Mouse (Mus musculus) embryonic facial prominence, embryonic 13.5 days (tissue): ENCODE results near the gene Otud4. TPM values are rescaled to one million over a fixed set of nuclear protein-coding genes. Genes with fewer than 3 reads are reported as not detected.
A peak's percentile ranks its signal among the peaks of the same experiment; 100 is the strongest.
"Not testable (repeated sequence)": the region's sequence is repeated elsewhere in the genome, so short reads cannot be mapped to it uniquely, and the experiment has no call there.

Experiments used
- ATAC-seq: fragments of 200-750 bp; cut with Nextera tagmentation; 2 replicates; pipeline ENCODE4 v1.8.0; 2017; ENCODE audit warnings: low read depth; ENCODE audit not compliant: insufficient number of reproducible peaks, insufficient read depth, low FRiP score, low TSS enrichment
- H3K27ac ChIP-seq: fragments of 300-500 bp; sonication (generic); 2 replicates; pipeline ENCODE4 v1.5.1; 2015; ENCODE audit warnings: moderate library complexity, mild to moderate bottlenecking, inconsistent platforms
- H3K27me3 ChIP-seq: fragments of 300-500 bp; sonication (generic); 2 replicates; pipeline ENCODE4 v1.6.1; 2015; ENCODE audit warnings: mild to moderate bottlenecking, inconsistent platforms
- H3K36me3 ChIP-seq: fragments of 300-500 bp; sonication (generic); 2 replicates; pipeline ENCODE4 v1.6.1; 2015; ENCODE audit warnings: mild to moderate bottlenecking, inconsistent platforms
- H3K4me1 ChIP-seq: fragments of 300-500 bp; sonication (generic); 2 replicates; pipeline ENCODE4 v1.6.1; 2015; ENCODE audit warnings: inconsistent platforms
- H3K4me2 ChIP-seq: fragments of 300-500 bp; sonication (generic); 2 replicates; pipeline ENCODE4 v1.6.1; 2015; ENCODE audit warnings: moderate library complexity, mild to moderate bottlenecking, inconsistent platforms
- H3K4me3 ChIP-seq: fragments of 300-500 bp; sonication (generic); 2 replicates; pipeline ENCODE4 v1.5.1; 2015; ENCODE audit warnings: mild to moderate bottlenecking, inconsistent platforms
- H3K9ac ChIP-seq: fragments of 300-500 bp; sonication (generic); 2 replicates; pipeline ENCODE4 v1.6.1; 2015; ENCODE audit warnings: mild to moderate bottlenecking, inconsistent platforms
- H3K9me3 ChIP-seq: fragments of 300-500 bp; sonication (generic); 2 replicates; pipeline ENCODE4 v1.6.1; 2016; ENCODE audit warnings: inconsistent platforms
- WGBS: fragments of 180-500 bp; shearing (Covaris S2); methylation state at CpG from one replicate; pipeline ENCODE4 v1.1.7; 2015; ENCODE audit warnings: mixed read lengths; 5-methylcytosine and 5-hydroxymethylcytosine counted together
- polyA plus RNA-seq: library from polyadenylated mRNA; unstranded; fragments of >200 nt; fragmentation: Nextera tagmentation; extraction: Ambion mirVana; gene quantifications from 2 replicates; pipeline ENCODE4 v1.2.1, GENCODE M21; 2015

The Otud4 gene
- polyA plus RNA-seq, result 10.7 and 13.4 TPM in 2 replicates

DNA sequence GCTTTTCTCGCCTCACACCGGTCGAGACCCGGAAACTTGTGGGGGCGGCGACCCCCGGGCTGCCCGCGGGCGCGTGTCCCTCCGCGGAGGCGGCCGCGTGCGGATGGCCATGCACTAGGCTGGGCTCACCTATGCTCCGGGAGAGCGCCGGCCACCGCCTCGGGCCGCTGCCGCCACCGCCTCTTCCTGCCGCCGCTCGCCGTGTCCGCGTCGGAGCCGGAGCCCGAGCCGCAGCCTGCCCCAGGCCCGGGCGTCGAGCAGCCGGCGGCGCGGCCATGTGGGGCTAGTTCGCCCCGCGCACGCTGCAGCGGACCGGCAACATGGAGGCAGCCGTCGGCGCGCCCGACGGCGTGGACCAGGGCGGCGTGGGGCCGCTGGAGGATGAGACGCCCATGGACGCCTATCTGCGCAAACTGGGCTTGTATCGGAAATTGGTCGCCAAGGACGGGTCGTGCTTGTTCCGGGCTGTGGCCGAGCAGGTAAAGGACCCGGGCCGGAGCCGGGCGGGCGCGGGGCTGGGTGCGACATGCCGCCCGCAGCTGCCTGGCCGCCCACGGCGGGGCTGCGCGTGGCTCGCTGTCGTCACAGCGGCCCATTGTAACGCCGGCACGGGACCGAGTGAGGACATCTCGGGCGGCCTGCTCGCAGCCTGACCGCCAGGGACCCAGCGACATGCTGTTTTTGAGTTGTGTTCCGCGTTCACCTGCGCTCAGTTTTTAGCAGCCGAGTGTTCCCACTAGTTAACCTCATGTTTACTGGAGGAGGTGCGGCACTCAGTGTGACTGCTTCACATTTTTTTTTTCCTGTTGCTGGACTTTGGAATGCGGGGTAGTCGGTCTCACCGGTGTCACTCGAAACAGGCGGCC lies at the start of gene Otud4:
Gene Otud4, plus strand, starts transcription at position 33 of the 866 bp plus-strand sequence.
- peaks cover 7% of the 10 kb centered on the region; the same call in 1 of the 2 replicates for H3K36me3 ChIP-seq
- peak within 1 kb of the TSS; percentile 95 for H3K27ac ChIP-seq
- H3K27me3 ChIP-seq, result no peaks in the 10 kb centered on the region
- H3K9ac ChIP-seq, result peak within 1 kb of the TSS; percentile 90
- peak within 1 kb of the TSS; percentile 76 for H3K4me2 ChIP-seq
- under 1% methylated on average over 102 of the region's 103 CpGs for WGBS
- H3K4me1 ChIP-seq, result peaks cover 16% of the 10 kb centered on the region
- peak; percentile 68 for ATAC-seq
- H3K4me3 ChIP-seq, result peak within 1 kb of the TSS; percentile 93
- H3K9me3 ChIP-seq, result no peaks in the 10 kb centered on the region

- Histone ChIP-seq H3K27me3 (no peaks in the 10 kb centered on the region), H3K4me2 (no peak overlapping the region), H3K9me3 (no peaks in the 10 kb centered on the region), H3K9ac (no peak overlapping the region), H3K27ac (no peak overlapping the region), H3K4me1 (no peaks in the 10 kb centered on the region), H3K36me3 (no peaks in the 10 kb centered on the region), H3K4me3 (no peak overlapping the region)
- WGBS, result 85% methylated on average over 1 of the region's 1 CpGs
- no peak for ATAC-seq
Measured at GRCm38 (mm10) chr8:79600962-79601361, 38.5 kb upstream of the Otud4 start.

- H3K4me1 ChIP-seq, H3K27me3 ChIP-seq, H3K36me3 ChIP-seq, H3K9me3 ChIP-seq, H3K4me2 ChIP-seq, H3K4me3 ChIP-seq, H3K9ac ChIP-seq, ATAC-seq, H3K27ac ChIP-seq: not testable (repeated sequence)
- 47% methylated on average over 2 of the region's 2 CpGs for WGBS
Measured at GRCm38 (mm10) chr8:79603204-79603603, 36.2 kb upstream of the Otud4 start.

GRCm38 (mm10) chr8:79606225-79606624 lies 33.2 kb upstream of the Otud4 start:
- Histone ChIP-seq H3K9ac (no peak overlapping the region), H3K36me3 (no peaks in the 10 kb centered on the region), H3K4me1 (no peaks in the 10 kb centered on the region), H3K4me2 (no peak overlapping the region), H3K27me3 (no peaks in the 10 kb centered on the region), H3K27ac (no peak overlapping the region), H3K9me3 (no peaks in the 10 kb centered on the region), H3K4me3 (no peak overlapping the region)
- ATAC-seq, result no peak

DNA sequence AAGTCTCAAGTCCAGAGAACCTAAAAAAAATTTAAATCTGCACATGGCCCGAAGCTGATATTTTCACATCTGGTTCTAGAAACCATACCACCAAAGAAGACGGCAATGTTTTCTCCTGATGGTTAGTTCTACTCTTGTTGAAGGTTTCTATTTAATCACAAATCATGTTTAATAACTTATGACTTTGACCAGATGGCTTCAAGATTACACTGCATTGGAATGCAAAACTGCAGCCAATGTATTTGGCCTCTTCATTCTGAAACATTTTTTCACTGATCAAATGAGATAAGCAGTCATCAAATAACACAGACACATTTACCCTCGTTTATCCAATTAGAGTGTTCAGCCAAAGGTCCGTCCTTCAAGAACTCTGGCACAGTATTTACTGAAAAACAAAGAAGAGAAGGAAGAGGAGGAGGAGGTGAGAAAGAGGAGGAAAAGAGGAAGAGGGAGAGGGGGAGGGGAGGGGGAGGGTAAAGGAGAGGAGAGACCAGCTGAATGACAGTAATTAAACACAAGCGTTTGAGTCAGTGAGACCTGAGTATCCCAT lies 32.6 kb upstream of the Otud4 start:
- Histone ChIP-seq H3K27ac (no peak overlapping the region), H3K4me3 (no peak overlapping the region), H3K4me2 (no peak overlapping the region), H3K27me3 (no peaks in the 10 kb centered on the region), H3K9ac (no peak overlapping the region), H3K4me1 (no peaks in the 10 kb centered on the region), H3K9me3 (no peaks in the 10 kb centered on the region), H3K36me3 (no peaks in the 10 kb centered on the region)
- no peak for ATAC-seq
- WGBS, result 32% methylated on average over 5 of the region's 5 CpGs

DNA sequence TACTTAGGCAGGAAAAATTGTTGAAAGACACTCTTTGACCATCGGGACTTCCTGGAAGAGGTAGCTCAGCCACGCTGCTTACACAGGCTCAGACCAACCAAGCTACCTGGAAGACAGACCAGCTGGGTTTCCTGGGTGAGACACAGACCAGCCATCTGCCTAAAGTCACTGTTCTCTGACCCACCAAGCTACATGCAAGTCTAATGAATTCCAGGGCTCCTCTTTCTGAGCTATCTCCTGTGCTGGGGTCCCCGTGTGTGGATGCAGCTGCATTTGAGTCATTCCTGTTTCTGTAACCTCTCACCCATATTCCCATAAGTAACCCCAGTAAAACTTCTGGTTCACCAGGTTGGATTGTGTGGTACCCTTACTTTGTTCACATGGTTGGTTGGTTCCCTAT lies 30.7 kb upstream of the Otud4 start:
- H3K4me1 ChIP-seq, result no peaks in the 10 kb centered on the region
- no peaks in the 10 kb centered on the region for H3K36me3 ChIP-seq
- no peak overlapping the region for H3K9ac ChIP-seq
- H3K4me2 ChIP-seq, result no peak overlapping the region
- ATAC-seq, result no peak
- no peaks in the 10 kb centered on the region for H3K9me3 ChIP-seq
- no peaks in the 10 kb centered on the region for H3K27me3 ChIP-seq
- H3K4me3 ChIP-seq, result no peak overlapping the region
- H3K27ac ChIP-seq, result no peak overlapping the region
- 72% methylated on average over 3 of the region's 3 CpGs for WGBS

DNA sequence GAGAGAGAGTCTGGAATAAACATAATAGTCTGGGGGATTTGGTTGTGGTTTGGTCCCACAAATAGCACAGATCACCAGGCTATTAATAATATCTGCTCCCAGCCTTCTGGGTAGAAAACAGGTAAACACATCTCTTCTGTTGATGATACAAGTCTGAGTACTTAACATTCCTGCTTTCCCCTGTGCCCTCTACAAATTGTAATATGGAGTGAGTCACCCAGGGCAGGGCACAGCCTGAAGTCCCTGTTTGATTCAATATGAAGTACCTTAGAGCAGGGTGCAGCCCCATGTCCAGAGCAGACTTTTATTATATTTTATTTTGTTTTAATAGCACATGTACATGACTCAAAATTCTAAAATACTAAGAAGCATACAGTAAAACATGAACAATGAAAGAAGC lies 29.1 kb upstream of the Otud4 start:
- ATAC-seq, result no peak
- no peaks in the 10 kb centered on the region for H3K36me3 ChIP-seq
- H3K4me3 ChIP-seq, result no peak overlapping the region

DNA sequence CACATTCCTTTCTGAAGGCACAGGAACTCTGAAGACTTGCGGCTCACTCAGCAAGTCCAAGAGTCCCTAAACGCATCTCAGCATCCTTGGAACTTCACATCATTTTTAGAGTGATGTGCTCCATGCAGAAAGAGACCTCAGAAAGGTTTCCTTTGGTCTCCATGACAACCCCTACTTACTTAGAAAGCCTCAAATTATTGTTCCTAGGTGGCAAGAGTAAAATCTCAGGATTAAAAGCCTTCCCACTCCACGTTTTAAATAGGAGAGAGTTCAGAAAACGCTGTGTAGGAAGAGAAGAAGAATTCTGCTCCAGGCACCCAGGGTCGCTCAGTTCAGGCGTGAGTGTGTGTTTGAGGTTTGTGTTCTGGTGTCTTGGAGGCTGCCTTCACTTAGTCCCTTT lies 27.1 kb upstream of the Otud4 start:
- H3K27me3 ChIP-seq, result no peaks in the 10 kb centered on the region

More for the DNA sequence above, 29.1 kb upstream of the Otud4 start:
- Histone ChIP-seq H3K27me3 (no peaks in the 10 kb centered on the region), H3K4me2 (no peak overlapping the region), H3K4me1 (no peaks in the 10 kb centered on the region), H3K27ac (no peak overlapping the region), H3K9ac (no peak overlapping the region), H3K9me3 (no peaks in the 10 kb centered on the region)

DNA sequence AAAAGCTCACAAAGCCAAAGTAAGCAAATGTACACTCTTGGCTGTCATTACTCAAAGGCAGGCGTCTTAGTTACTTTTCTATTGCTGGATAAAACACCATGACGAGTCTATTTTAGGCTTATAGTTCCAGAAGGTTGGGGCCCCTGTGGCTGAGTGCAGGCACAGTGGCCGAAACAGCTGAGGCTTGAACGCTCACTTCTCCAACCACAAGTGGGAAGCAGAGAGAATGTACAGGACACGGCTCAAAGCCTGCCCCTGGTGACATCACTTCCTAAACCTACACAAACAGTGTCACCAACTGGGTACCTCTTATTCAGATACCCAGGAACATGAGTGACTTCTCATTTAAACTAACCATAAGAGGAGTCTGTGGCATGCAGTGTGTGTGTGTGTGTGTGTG lies 26.5 kb upstream of the Otud4 start:
- H3K27me3 ChIP-seq, result no peaks in the 10 kb centered on the region
- no peak overlapping the region for H3K27ac ChIP-seq
- WGBS, result 54% methylated on average over 5 of the region's 5 CpGs
- no peaks in the 10 kb centered on the region for H3K4me1 ChIP-seq
- no peak overlapping the region for H3K4me3 ChIP-seq
- no peak overlapping the region for H3K9ac ChIP-seq
- H3K4me2 ChIP-seq, result no peak overlapping the region
- no peak for ATAC-seq
- no peaks in the 10 kb centered on the region for H3K9me3 ChIP-seq
- no peaks in the 10 kb centered on the region for H3K36me3 ChIP-seq

More for the DNA sequence above, 27.1 kb upstream of the Otud4 start:
- 64% methylated on average over 6 of the region's 6 CpGs for WGBS
- H3K4me3 ChIP-seq, result no peak overlapping the region
- no peak overlapping the region for H3K4me2 ChIP-seq
- H3K27ac ChIP-seq, result no peak overlapping the region
- H3K9ac ChIP-seq, result no peak overlapping the region
- H3K4me1 ChIP-seq, result no peaks in the 10 kb centered on the region
- H3K36me3 ChIP-seq, result no peaks in the 10 kb centered on the region
- no peak for ATAC-seq
- no peaks in the 10 kb centered on the region for H3K9me3 ChIP-seq

- ATAC-seq, result no peak
- no peaks in the 10 kb centered on the region for H3K9me3 ChIP-seq
- 61% methylated on average over 6 of the region's 6 CpGs for WGBS
- no peak overlapping the region for H3K27ac ChIP-seq
- H3K27me3 ChIP-seq, result no peaks in the 10 kb centered on the region
- H3K4me3 ChIP-seq, result no peak overlapping the region
- no peak overlapping the region for H3K9ac ChIP-seq
- H3K4me1 ChIP-seq, result 0 out of 2 replicates have a peak, but pooled peaks cover 2% of the 10 kb centered on the region
- no peaks in the 10 kb centered on the region for H3K36me3 ChIP-seq
- H3K4me2 ChIP-seq, result no peak overlapping the region
Measured at GRCm38 (mm10) chr8:79615741-79616350, 23.6 kb upstream of the Otud4 start.

DNA sequence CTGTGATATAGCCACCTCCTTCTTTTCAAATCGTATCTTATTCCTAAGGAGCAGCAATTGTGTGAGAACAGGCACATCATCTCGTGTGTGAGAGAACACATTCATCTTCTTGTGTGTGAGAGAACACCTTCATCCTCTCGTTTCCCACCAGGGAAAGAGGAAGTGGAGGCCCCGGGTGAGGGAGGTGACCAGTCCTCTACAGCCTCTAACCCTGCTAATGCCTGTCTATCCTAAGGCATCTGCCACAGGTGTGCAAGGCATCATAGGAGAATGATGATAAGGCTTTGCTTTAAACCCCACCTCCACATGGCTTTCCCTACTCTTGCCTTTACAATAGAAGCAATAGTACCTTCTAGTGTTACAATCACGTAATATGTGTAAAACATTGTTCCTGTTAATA lies 20.5 kb upstream of the Otud4 start:
- Histone ChIP-seq H3K27ac (no peak overlapping the region), H3K9me3 (no peaks in the 10 kb centered on the region), H3K9ac (no peak overlapping the region), H3K4me1 (0 out of 2 replicates have a peak, but pooled peaks cover 2% of the 10 kb centered on the region), H3K36me3 (no peaks in the 10 kb centered on the region), H3K27me3 (no peaks in the 10 kb centered on the region), H3K4me3 (no peak overlapping the region), H3K4me2 (no peak overlapping the region)
- 79% methylated on average over 5 of the region's 5 CpGs for WGBS
- no peak for ATAC-seq

- WGBS, result 80% methylated on average over 2 of the region's 2 CpGs
- 0 out of 2 replicates have a peak, but pooled peaks cover 2% of the 10 kb centered on the region for H3K4me1 ChIP-seq
- H3K9ac ChIP-seq, result no peak overlapping the region
- no peak for ATAC-seq
- no peak overlapping the region for H3K27ac ChIP-seq
- no peak overlapping the region for H3K4me2 ChIP-seq
- no peaks in the 10 kb centered on the region for H3K27me3 ChIP-seq
- no peaks in the 10 kb centered on the region for H3K36me3 ChIP-seq
- H3K4me3 ChIP-seq, result no peak overlapping the region
- no peaks in the 10 kb centered on the region for H3K9me3 ChIP-seq
Measured at GRCm38 (mm10) chr8:79619353-79619752, 20.1 kb upstream of the Otud4 start.
